Mouse (Mus musculus) adrenal gland (tissue): ENCODE results near the gene Hras.

Source experiments
- intact Hi-C: fragments of 180-260 bp; cut with DNase I; formaldehyde crosslinking; loops from one replicate; pipeline ENCODE4 v1.15.1; 2025

Hras gene

DNA sequence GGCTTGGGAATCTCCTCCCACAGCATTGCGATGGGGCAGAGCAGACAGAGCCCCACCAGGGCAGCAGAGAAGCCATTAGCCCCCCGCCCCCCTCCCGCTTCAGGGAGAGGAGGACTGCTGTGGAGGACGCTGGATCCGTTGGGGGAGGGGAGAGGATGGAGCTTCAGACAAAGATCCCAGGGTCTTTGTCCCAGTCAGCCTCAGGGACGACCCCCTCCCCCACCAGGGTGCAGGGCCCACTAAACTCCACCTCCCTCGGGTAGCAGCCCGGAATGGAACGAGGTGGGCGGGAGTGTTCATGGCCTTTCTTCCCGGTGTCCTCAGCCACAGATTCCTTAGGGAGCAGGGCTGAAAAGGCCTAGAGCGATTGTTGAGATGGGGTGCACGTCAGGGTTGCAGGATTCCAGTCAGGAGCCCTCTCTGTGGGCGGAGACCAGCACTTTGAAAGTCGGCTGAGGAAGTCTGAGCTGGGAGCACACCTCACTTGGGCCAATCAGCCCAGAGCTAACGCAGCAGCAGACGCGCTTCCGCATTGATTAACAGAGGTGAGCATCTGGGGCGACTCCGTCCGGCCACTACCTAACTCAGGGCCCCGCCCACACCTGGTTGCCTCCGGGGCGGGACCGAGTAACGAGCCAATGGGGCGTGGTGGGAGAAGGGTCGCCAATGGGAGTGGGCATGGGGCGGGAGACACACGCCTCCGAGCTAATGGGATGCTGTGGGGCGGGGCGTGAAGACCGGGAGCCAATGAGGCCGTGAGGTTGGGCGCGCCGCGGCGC lies 21.5 kb upstream of the Hras start, which contains the start of gene Rassf7:
Gene Rassf7, plus strand, starts transcription at position 760 of the 779 bp plus-strand sequence.
- intact Hi-C loops, result no loop called here

DNA sequence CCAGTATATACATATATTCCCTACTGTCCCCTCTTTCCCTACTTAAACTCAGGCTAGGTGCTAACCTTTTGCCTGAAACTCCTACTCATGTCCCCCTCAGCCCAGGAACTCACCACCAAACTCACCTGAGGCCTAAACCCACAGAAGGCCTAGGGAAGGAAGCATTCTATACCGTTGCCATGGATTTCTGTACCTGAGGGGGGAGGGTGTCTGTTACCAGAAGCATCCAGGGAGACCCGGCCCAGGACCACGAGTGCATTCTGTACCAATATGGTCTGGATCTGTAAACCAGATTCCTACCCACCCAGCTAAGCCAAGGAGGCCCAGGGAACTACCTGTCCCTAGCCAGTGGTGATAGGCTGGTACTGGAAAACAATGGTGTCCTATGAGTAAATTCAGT lies 20.5 kb upstream of the Hras start:
- intact Hi-C loops, result no loop called here

DNA sequence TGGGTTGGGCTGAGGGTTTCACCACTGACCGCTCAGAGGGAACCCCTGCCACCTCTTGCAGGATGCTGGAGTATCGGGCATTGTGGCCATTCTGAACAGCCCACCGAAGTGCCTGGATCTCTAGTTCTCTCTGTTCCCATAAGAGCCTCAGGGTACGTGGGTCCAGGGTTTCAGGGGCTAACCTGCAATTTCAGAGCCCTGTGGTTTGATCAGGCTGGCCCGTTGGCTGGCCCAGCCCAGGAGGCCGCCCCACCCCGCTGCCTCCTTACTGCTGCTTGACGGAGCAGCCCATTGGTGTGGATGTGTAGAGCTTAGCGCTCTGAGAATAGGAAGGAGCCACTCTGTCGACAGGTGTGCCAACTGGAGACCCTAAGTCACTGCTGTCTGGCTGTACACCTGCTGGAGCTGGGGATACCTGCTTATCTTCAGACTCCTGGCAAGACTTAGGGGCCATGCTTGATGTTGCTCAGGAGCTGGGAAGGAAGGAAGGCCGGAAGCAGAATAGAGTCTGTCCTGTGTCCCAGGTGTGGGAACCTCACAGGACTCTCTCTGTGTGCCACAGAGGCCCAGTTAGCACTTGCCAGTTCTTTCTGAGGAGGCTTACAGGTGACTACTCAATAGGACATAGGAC lies 19.9 kb upstream of the Hras start, which contains the start of gene Lmntd2:
Gene Lmntd2, minus strand, starts transcription at position 476 of the 631 bp plus-strand sequence.
- intact Hi-C loops, result no loop called here

DNA sequence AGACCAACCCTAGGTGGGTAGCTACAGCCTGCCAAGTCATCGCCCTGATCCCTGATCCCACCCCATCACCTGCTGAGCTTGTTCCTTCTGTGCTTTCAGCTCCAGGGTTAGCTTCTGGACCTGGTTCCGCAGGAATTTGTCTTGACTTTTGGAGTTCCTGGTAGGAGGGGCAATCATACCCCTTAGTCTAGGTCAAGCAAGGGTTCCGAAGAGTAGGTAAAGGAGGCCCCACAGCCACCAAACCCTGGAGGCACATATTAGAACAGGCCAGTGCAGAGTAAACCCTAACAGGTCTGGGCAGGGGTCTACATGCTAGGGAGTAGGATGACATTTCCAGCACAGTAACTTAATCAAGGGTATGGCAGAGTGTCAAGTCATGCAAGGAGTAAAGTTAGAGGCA lies 19.3 kb upstream of the Hras start:
- intact Hi-C loops, result no loop called here

DNA sequence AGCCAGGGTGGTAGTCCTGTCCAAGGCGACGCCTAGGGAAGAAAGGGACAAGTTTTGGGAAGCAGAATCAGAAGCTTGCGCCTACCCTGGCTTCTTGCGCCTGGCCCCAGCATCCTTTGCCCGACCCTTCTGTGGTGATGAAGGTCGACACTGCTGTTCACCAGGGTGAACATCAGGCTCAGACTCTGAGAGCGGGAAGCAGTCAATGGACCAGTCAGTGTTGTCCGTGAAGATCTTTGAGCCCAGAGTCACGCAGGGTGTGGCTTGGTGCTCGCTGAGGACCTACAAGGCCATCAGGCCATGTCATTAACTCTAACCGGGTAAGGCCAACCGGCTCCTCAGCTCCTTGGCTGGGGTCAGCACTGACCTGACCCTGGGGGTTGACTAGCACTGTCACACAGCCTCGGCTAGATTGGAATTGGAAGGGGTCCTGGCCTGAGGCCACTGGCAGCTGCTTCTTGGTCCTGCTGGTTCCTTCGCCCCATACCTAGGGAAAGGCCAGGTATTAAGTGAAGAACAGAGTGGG lies 16.9 kb upstream of the Hras start:
- intact Hi-C loops, result no loop called here

DNA sequence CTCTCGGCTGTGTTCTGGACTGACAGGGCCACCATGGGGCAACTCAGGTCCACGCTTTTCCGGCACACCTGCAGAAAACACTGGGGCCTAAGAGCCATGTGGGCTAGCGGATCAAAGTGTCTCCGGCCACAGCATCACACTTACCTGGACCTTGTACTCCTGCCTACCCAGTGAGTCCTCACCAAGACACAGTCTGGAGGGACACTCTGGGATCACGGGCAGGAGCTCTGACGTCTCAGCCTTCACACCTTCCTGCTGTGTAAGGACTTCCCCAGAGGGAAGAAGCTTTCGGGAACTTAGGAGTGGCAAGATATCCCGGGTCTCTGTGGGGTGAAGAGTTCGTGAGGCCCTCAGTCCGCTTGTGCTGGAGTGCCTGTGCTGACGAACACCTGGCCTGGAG lies 16.3 kb upstream of the Hras start:
- intact Hi-C loops, result no loop called here

DNA sequence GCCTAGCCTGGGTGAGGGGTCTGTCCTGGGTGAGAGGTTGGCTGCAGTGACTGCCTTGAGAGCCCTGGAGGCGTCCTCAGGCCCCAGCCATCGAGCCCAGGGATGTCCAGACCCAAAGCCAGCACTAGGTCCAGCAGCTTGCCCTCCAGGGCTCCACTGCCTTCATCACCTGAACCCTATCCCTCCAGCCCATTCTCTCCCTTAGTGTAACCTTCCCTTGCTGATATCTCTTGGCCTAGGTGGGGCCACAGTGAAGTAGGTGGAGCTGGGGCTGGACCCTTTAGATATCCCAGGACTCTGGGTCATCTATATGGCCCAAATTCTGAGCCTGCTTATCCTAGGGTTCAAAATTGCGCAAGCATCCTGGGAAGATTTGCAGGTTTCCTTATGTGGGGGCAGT lies 15.7 kb upstream of the Hras start:
- intact Hi-C loops, result no loop called here

DNA sequence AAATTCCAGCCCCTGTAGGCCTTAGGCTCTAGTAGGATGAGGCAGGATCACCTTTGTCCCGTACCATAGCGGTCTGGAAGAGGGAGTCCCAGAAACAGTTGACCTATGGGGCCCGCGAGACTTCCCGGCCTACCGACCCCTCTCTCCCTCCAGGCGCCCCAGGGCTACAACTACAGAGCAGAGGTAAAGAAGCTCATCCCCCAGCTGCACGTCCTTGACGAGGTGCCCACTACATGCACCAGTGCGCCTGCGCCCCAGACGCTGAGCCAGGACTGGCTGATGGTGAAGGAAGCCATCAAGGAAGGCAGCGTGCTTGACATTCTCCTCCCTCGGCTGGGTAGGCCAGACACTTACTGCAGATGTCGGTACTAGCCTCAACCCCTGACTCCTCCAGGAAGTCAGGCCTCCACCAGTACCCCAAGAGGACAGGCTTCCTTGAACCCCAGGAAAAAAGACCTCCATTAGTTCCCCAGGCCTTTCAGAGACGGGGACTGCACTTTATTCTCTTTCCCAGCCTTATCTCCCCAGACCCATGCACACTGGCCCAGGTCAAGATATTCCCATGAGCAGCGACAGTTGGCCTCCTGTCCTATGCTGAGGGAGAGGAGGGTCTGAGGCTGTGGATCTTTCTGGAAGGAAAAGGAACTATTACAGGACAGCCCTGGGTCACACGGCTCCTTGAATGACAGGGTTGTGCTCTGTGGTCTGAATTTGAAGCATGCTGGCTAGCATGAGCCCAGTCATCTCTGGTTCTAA lies 12.6 kb upstream of the Hras start:
- intact Hi-C loops, result no loop called here

DNA sequence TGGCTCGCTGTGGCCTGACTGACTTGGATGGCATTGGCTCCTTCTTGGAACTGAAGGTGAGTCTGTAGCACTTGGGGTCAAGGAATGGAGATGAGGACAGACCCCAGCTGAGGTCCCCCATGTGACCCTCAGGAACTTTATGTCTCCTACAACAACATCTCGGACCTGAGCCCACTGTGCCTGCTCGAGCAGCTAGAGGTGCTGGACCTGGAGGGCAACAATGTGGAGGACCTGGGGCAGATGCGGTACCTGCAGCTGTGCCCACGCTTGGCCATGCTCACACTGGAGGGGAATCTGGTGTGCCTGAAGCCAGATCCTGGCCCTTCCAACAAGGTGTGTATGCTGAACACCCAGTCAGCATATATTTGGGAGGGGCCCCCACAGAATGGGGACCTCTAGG lies 11.7 kb upstream of the Hras start:
- intact Hi-C loops, result no loop called here

DNA sequence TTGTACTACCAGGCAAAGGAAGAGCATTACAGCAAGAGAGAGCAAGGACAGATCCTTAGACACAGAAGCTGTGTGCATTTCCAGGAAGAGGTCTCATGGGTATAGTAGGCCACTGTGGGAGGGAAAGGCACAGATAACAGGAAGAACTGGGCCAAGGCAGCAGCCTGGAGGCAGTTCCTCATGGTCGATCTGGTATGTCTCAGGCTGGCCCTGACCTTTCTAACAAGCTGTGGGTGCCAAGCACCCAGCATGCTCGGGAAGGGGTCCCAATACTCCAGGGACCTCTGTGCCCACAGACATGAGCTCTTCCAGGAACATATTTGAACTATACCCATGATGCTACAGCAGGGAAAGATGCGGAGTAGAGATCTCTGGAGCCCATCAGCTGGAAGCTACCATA lies 10.7 kb upstream of the Hras start:
- intact Hi-C loops, result no loop called here

DNA sequence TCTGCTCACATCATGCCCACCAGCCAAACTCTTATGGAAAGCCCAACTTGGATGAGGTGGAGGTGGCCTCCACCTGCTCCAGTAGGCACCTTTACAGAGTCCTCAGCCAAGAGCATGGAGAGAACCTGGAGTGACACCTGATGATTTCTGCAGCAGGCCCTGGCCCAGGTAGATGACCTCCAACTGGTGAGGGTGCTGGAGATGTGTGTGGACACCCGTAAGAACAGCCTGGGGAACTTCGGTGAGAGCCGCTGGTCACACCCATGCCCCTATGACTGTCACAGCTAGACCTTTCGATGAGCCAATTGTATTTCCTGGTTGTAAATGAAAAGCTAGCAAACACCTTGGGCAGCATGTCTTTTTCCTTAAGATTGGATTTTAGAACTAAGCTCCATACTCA lies 4.3 kb upstream of the Hras start:
- intact Hi-C loops, result no loop called here

DNA sequence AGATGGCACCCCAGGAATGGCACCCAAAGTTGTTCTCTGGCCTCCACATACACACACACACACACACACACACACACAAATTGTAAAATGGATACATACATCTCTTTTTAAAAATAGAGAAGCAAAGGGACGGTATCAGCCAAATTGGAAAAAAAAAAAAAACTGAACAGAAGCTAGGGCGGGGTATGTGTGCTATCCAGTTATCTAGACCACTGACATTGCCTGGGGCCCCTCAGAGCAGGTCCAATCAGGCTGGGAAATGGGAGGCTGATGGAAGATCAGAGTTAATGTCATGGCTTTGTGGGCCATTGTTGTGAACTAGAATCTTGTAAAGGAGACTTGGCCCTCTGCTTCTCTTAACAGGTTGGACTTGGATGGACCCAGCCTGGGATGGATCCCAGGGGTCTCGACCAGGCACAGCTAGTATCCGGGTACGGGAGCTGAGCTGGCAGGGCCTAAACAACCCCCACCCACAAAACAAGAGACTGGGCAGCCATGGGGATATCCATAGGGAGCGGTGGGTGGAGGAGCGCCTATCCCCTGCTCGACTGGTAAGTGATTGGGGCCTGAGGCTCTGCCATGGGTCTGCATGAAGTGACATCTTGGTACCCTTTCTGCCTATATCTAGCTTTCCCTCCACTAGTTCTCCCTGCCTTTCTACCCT lies 2.9 kb upstream of the Hras start:
- intact Hi-C loops, result no loop called here

DNA sequence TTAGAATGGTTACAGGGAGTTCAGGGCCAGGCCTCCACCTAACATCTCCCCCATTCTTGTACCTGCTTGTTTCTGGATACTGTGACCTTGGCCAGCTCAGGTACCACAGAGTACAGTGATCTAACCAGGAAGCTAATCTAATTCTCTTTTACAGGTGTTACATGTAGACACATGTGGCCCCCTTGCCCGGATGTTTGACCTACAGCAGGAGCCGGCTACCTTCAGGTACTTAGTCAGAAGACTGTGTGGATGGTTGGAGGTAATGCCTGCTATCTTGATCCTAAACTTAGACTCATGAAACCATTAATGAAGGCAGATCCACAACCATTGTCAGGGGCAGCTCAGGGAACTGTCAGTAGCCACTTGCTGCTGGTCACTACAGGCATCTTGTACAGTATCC lies 1.9 kb upstream of the Hras start:
- intact Hi-C loops, result no loop called here

DNA sequence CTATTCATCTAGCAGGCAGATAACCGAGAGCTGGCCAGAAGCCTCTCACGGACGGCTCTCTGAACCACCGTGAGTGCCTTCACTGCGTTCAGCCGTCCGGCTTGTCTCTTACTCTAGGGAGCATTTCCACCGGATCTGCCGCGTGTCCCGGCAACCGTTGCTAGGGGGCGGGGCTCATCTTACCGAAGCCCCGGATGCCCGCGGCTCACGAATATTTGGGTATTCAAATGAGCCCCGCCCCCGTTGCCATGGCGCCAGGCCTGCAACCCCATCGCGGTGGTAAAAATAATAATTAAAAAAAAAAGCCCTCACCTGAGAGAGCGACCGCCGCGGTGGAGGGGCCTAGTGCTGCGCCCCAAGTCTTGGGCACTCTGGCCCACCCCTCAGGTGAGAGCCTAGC lies 1.0 kb upstream of the Hras start:
- intact Hi-C loops, result no loop called here

DNA sequence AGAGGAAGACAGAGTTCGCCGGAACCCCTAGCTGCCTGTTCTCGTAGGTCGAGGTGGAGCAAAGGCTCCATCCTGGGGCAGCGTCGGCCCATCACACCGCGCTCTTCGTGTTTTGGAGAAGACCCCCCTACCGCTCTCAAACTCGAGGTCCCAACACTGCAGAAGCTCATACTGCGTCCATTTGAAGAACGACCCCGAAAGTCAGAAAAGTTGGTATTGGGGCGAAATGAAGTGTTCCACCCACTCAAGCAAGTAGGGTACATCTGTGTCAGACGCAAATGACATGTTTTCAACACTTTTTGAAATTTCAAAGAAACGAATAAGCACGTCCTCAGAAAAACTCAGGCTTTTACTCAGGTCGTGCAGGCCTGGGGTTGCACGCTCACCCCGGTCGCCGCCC lies 604 bp upstream of the Hras start:
- intact Hi-C loops, result no loop called here

DNA sequence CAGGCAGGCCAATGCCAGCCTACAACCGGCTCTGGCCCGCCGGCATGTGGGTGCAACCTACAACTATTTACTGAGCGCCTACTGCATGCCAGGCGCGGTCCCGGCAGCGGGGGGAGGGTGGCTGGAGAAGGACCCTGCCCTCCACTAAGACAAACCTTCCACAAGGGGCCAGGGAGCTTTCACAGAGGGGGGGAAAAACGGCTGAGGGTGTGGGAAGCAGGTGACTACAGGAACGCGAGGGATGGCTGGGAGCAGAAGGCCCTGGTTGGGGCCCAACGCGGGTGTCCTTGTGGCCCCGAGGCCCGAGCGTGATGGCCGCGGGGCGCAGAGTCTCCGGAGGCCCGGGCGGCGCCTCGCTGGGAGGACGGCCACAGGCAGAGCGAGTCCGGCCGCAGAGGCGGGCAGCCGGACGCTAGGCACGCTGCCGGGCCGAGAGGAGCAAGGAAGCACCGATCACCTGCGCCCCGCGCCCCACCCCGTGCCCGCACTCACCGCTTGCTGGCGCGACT lies 403 bp downstream of the Hras start:
- intact Hi-C loops, result no loop called here

DNA sequence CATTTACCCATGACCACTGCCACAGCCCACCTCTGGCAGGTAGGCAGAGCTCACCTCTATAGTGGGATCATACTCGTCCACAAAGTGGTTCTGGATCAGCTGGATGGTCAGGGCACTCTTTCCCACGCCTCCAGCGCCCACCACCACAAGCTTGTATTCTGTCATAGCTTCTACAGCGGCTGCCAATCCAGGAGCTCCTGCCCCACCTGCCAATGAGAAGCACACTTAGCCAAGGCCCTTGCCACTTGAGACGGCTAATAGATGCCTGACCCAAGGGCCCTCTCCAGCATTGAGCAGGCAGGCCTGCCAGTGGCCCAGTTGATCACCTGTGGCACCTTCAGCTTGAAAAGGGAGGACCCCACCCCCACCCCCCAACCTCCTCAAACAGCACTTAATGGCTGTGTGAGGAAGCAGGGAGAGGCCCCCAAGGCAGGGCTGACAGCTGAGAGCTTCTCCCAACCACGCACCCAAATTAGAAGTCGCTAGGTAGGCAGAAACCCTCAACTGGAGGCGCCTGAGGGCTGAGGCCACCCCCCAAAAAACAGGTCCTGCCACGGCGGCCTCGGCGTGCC lies 943 bp downstream of the Hras start:
- intact Hi-C loops, result no loop called here

DNA sequence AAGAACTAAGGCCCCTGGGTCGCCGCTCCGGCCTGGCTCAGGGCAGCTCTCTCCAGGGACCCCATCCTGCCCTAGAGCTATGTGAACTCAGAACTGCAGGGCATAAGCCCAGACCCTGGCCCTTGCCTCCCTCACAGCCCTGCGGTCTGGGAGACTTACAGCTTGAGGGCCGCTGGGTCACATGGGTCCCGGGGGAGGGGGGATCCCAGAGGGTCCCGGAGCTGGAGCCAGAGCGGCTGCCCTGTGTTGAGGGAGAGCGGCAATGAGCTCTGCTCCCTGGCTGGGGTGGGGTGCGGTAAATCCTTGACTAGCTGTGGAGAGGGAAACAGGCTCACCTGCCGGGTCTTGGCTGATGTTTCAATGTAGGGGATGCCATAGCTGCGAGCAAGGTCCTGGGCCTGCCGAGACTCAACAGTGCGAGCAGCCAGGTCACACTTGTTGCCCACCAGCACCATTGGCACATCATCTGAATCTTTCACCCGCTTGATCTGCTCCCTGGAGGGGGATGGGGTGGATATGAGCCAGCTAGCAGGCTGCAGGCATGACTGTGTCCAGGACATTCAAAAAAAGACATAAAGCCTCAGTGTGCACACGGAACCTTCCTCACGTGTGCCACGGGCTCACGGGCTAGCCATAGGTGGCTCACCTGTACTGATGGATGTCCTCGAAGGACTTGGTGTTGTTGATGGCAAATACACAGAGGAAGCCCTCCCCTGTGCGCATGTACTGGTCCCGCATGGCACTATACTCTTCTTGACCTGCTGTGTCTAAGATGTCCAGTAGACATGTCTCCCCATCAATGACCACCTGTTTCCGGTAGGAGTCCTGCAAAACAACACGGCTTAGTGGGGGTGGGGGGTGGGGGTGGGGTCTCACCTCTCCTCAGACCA lies 1.8 kb downstream of the Hras start:
- intact Hi-C loops, result no loop called here

DNA sequence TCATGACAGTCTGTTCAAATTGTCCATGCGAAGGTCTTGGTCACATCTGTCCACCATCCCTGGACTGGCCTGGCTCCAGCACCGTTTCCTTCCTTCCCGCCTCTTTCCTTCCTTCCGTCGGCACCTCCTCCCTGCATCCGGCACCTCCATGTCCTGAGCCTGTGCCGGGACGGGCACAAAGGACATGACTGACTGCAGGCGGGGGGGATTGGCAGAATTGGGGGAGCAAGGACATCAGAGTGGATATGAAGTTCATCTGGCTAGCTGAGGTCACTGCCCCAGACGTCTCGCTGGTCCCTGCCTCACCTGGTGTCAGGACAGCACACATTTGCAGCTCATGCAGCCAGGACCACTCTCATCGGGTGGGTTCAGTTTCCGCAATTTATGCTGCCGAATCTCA lies 2.8 kb downstream of the Hras start:
- intact Hi-C loops, result no loop called here

DNA sequence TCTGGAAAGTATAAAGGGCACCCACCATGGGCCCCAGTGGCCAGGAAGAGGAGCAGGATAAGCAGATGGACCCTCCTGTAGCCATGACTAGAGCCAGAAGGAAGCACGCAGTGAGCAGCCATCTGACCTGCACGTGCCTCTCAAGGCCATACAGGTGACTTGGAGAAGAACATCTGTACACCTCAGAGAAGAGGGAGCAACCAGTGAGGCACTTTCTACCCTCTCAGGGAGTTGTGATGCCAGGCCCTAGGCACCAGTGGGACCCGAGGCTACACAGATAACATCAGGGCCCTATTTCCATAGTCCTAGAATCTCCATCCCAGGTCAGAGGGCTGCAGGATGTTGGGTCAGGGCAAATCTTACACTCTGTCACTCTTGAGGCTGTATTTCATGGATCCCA lies 3.6 kb downstream of the Hras start:
- intact Hi-C loops, result no loop called here
